Mouse (Mus musculus) CH12.LX (cell line): Measurements from ENCODE around the gene Celf2.

Experiments
- CTCF ChIP-seq, 2 experiments: IDR thresholded peaks in 1 of 2; conservative IDR thresholded peaks in 1 of 2; 2 replicates each; pipeline ENCODE4 v1.5.1; 2011 to 2012; ENCODE audit warnings: low read depth in 2 of 2, low read length in 2 of 2, improper control_type of control experiment in 1 of 2, inconsistent platforms in 1 of 2, mild to moderate bottlenecking in 1 of 2, moderate library complexity in 1 of 2
- EP300 ChIP-seq: IDR thresholded peaks from 2 replicates; pipeline ENCODE4 v1.6.1; 2011; ENCODE audit warnings: low read length, improper control_type of control experiment
- MXI1 ChIP-seq: IDR thresholded peaks from 2 replicates; pipeline ENCODE4 v1.6.1; 2011; ENCODE audit warnings: mild to moderate bottlenecking, low read depth, low read length, improper control_type of control experiment
- POLR2A ChIP-seq: IDR thresholded peaks from 2 replicates; pipeline ENCODE4 v1.6.1; 2011; ENCODE audit warnings: low read depth, mild to moderate bottlenecking, improper control_type of control experiment, low read length
- TBP ChIP-seq: conservative IDR thresholded peaks from 2 replicates; pipeline ENCODE4 v1.6.1; 2011; ENCODE audit warnings: low read depth, low read length, improper control_type of control experiment
- ZC3H11A ChIP-seq: IDR thresholded peaks from 2 replicates; pipeline ENCODE4 v1.6.1; 2012; ENCODE audit warnings: low read depth, mild to moderate bottlenecking, inconsistent platforms, low read length, improper control_type of control experiment
- ZNF384 ChIP-seq: IDR thresholded peaks from 2 replicates; pipeline ENCODE4 v1.6.1; 2012; ENCODE audit warnings: low read depth, low read length, improper control_type of control experiment, inconsistent platforms

GRCm38 (mm10) chr2:7328018-7328899 is 181.1 kb downstream of the Celf2 start:
- TF ChIP-seq ZC3H11A (no peak), MXI1 (no peak), EP300 (no peak), POLR2A (no peak), ZNF384 (no peak), CTCF (conservative IDR thresholded peaks at IDR 0.05 in 1 of 2, IDR thresholded peaks at IDR 0.05 in 1 of 2; ENCODE audit: low read depth in 2 of 2, low read length in 2 of 2) (no peak), TBP (no peak)
